Mouse (Mus musculus): ENCODE results near the gene Gm10762. TPM values are rescaled to one million over a fixed set of nuclear protein-coding genes. Genes with fewer than 3 reads are reported as not detected.
A peak's percentile ranks its signal among the peaks of the same experiment; 100 is the strongest.

The Gm10762 gene
- polyA plus RNA-seq, 1 experiment from 2014 or later, result 21.9 TPM

- Histone ChIP-seq H3K4me2 (no peak overlapping the region), H3K27me3 (no peaks in the 10 kb centered on the region), H3K9ac (no peak overlapping the region), H3K36me3 (no peaks in the 10 kb centered on the region), H3K4me1 (replicated peaks) (no peaks in the 10 kb centered on the region), H3K4me3 (no peak overlapping the region), H3K27ac (replicated peaks) (no peak overlapping the region), H3K9me3 (no peaks in the 10 kb centered on the region)
- ATAC-seq (ENCODE audit: low FRiP score, low read depth), result no peak
Measured at GRCm38 (mm10) chr2:128954186-128954585, 13.3 kb downstream of the Gm10762 start.

DNA sequence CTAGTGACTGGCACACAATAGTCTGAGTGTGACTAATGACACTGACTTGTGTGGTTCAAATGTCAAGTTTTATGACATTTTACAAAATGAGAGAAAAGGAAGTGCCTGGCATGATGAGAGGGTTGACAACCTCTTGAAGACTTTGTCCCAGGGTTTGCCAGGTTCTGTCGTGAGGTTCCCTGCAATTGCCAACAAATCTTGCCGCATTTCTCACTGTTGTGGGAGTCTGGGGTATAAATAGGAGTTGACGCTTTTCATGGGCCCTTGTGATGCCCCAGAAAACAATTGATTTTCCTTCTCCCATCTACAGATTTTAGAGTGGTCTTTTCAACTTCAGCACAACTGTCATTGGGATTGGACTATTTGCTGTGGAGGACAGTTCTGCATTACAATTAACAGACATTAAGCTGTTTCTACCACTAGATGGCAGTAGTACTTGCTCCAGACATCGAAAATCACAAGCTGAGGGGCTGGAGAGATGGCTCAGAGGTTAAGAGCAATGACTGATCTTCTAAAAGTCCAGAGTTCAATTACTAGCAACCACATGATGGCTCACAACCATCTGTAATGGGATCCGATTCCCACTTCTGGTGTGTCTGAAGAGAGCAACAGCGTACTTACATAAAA lies 19.4 kb downstream of the Gm10762 start:
- H3K27ac ChIP-seq (replicated peaks), result no peak overlapping the region
- no peak overlapping the region for H3K9ac ChIP-seq
- no peak overlapping the region for H3K4me2 ChIP-seq
- peaks cover 3% of the 10 kb centered on the region for H3K4me1 ChIP-seq (replicated peaks)
- no peaks in the 10 kb centered on the region for H3K27me3 ChIP-seq
- H3K9me3 ChIP-seq, result no peaks in the 10 kb centered on the region
- no peak for ATAC-seq (ENCODE audit: low FRiP score, low read depth)
- WGBS, result 34% methylated on average over 6 of the region's 6 CpGs
- H3K4me3 ChIP-seq, result no peak overlapping the region
- H3K36me3 ChIP-seq, result no peaks in the 10 kb centered on the region

GRCm38 (mm10) chr2:128943538-128944528 lies 23.7 kb downstream of the Gm10762 start, which contains the start of gene Zc3h8:
Gene Zc3h8 (minus strand): TSS chr2:128944077.
- peaks cover 10% of the 10 kb centered on the region for H3K4me1 ChIP-seq (replicated peaks)
- H3K27ac ChIP-seq (replicated peaks), result peak within 1 kb of the TSS; percentile 87
- ATAC-seq (ENCODE audit: low FRiP score, low read depth), result peak; percentile 96
- H3K36me3 ChIP-seq, result no peaks in the 10 kb centered on the region
- 1% methylated on average over 65 of the region's 65 CpGs for WGBS
- peak within 1 kb of the TSS; percentile 59 for H3K9ac ChIP-seq
- no peaks in the 10 kb centered on the region for H3K27me3 ChIP-seq
- H3K4me3 ChIP-seq, result peak within 1 kb of the TSS; percentile 80
- H3K4me2 ChIP-seq, result peak within 1 kb of the TSS; percentile 64
- no peaks in the 10 kb centered on the region for H3K9me3 ChIP-seq

DNA sequence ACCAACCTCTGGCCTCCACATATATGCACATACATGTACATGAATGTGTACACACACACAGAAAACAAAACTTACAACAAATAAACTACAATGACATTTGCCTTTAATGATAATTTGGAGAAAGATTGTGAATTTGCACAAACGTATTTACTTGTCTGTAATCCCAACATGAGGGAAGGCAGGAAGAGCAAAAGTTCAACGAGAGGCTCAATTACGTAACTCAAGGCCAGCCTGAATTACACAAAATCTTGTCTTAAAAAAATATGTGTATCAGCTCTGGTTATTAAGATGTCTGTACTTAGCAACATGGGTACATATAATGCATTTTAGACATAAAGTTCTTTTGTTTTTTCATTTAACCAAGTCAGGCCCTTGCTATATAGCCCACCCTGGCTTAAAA lies 31.3 kb downstream of the Gm10762 start:
- 92% methylated on average over 3 of the region's 3 CpGs for WGBS
- H3K9ac ChIP-seq, result no peak overlapping the region
- no peak for ATAC-seq (ENCODE audit: low FRiP score, low read depth)
- no peaks in the 10 kb centered on the region for H3K27me3 ChIP-seq
- H3K4me3 ChIP-seq, result no peak overlapping the region
- no peak overlapping the region for H3K4me2 ChIP-seq
- H3K36me3 ChIP-seq, result peaks cover 17% of the 10 kb centered on the region; the same call in 1 of the 2 replicates
- no peak overlapping the region for H3K27ac ChIP-seq (replicated peaks)
- H3K9me3 ChIP-seq, result no peaks in the 10 kb centered on the region
- no peaks in the 10 kb centered on the region for H3K4me1 ChIP-seq (replicated peaks)

GRCm38 (mm10) chr2:128930704-128931103 lies 36.8 kb downstream of the Gm10762 start:
- Histone ChIP-seq H3K4me1 (replicated peaks) (no peaks in the 10 kb centered on the region), H3K27me3 (no peaks in the 10 kb centered on the region), H3K4me3 (no peak overlapping the region), H3K4me2 (no peak overlapping the region), H3K9me3 (no peaks in the 10 kb centered on the region), H3K9ac (no peak overlapping the region), H3K36me3 (peaks cover 38% of the 10 kb centered on the region), H3K27ac (replicated peaks) (no peak overlapping the region)
- ATAC-seq (ENCODE audit: low FRiP score, low read depth), result no peak

DNA sequence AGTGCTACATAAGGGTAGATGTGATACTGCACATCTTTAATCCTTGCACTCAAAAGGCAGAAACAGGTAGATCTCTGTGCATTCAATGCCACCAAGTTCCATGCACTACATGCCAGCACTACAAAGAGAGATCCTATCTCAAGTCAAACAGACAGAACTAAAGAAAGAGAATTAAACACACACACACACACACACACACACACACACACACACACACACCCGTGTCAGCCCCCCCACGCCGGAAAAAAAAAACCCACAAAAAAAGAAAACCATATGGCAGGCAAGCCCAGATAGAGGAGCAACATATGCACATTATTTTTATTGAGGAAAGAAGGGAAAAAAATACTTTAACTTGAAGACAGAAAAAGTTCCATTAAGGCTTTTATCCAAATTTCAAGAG lies 39.1 kb downstream of the Gm10762 start:
- H3K4me3 ChIP-seq, result no peak overlapping the region
- WGBS, result 90% methylated on average over 3 of the region's 3 CpGs
- H3K36me3 ChIP-seq, result peaks cover 36% of the 10 kb centered on the region
- ATAC-seq (ENCODE audit: low FRiP score, low read depth), result no peak
- no peak overlapping the region for H3K4me2 ChIP-seq
- no peaks in the 10 kb centered on the region for H3K9me3 ChIP-seq
- H3K9ac ChIP-seq, result no peak overlapping the region
- H3K27me3 ChIP-seq, result no peaks in the 10 kb centered on the region
- H3K4me1 ChIP-seq (replicated peaks), result no peaks in the 10 kb centered on the region
- H3K27ac ChIP-seq (replicated peaks), result no peak overlapping the region

DNA sequence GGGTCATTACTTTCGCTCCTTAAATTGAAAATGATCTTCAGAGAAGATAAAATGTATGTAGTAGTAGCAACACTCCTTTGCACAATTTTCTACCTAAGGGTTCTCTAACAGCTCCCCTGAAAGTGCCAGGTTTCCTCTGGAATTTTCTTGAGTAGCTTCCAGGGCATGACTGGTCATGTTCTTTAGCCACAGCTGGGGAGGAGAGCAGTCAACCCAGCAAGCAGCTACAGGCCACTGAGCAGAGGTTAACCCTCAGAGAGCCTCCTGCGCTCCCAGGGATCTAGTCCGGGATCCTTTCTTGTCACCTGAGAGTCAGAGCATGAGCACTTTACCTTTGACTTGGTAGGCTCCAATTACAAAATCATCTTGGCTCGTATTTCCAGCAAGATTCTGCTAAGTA lies 42.7 kb downstream of the Gm10762 start:
- Histone ChIP-seq H3K9ac (no peak overlapping the region), H3K4me3 (no peak overlapping the region), H3K27ac (replicated peaks) (no peak overlapping the region), H3K4me1 (replicated peaks) (no peaks in the 10 kb centered on the region), H3K4me2 (no peak overlapping the region), H3K36me3 (peaks cover 20% of the 10 kb centered on the region), H3K27me3 (no peaks in the 10 kb centered on the region), H3K9me3 (no peaks in the 10 kb centered on the region)
- WGBS, result 87% methylated on average over 4 of the region's 4 CpGs
- ATAC-seq (ENCODE audit: low FRiP score, low read depth), result no peak

Small RNA genes within 50 kb of the gene (microRNA-seq; reads per million reads assigned to microRNA genes)
- not detected for gene Gm22859

Other genes with a start within 250 kb of the Gm10762 start
- gene Tmem87b, start 149.6 kb downstream of the Gm10762 start, polyA plus RNA-seq (2015; fragmentation: Nextera tagmentation; extraction: Ambion mirVana), result 34.1 and 38.9 TPM in 2 replicates
- gene Fbln7, start 104.7 kb downstream of the Gm10762 start, polyA plus RNA-seq (2015; fragmentation: Nextera tagmentation; extraction: Ambion mirVana), result 2.5 TPM in 2 replicates
- 12.0 and 13.7 TPM in 2 replicates for gene Zc3h8, start 23.6 kb downstream of the Gm10762 start, polyA plus RNA-seq (2015; fragmentation: Nextera tagmentation; extraction: Ambion mirVana)
- gene Zc3h6, start 323 bp downstream of the Gm10762 start, polyA plus RNA-seq (2015; fragmentation: Nextera tagmentation; extraction: Ambion mirVana), result 2.9 and 4.3 TPM in 2 replicates
- gene Vinac1, start 80.4 kb upstream of the Gm10762 start, polyA plus RNA-seq (2015; fragmentation: Nextera tagmentation; extraction: Ambion mirVana), result 0.75 and 0.83 TPM in 2 replicates
- gene Ttl, start 98.2 kb upstream of the Gm10762 start, polyA plus RNA-seq (2015; fragmentation: Nextera tagmentation; extraction: Ambion mirVana), result 36.4 and 37.9 TPM in 2 replicates
- 16.0 and 17.0 TPM in 2 replicates for gene Polr1b, start 133.3 kb upstream of the Gm10762 start, polyA plus RNA-seq (2015; fragmentation: Nextera tagmentation; extraction: Ambion mirVana)
- gene Chchd5, start 162.0 kb upstream of the Gm10762 start, polyA plus RNA-seq (2015; fragmentation: Nextera tagmentation; extraction: Ambion mirVana), result 19.8 and 20.6 TPM in 2 replicates
- 47.8 and 48.3 TPM in 2 replicates for gene Slc20a1, start 231.0 kb upstream of the Gm10762 start, polyA plus RNA-seq (2015; fragmentation: Nextera tagmentation; extraction: Ambion mirVana)

Measured in hindbrain, embryonic 15.5 days (tissue).